Mouse (Mus musculus): ENCODE measurements around the gene Phka2.

DNA sequence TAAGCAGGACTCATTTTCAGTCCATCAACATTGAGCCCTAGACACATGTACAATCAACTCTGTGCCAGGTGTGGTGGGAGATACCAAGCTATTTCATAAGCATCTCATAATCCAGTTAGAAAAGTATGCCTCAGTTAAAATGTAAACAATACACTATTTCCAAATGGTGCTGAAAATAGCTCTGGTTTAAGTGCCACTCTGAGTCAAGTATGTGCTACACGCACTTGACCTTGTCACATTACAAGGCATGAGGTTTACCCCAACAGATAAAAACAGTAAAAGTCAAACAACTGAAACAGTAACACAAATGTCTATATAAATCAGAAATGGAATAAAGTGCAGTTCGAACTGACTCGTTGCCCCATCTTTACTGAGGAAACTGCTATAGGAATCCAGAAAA lies 871 bp upstream of the Phka2 start:
- no peak for TF ChIP-seq CTCF (IDR thresholded peaks at IDR 0.05; ENCODE audit: low read depth, low read length)
- TF ChIP-seq POLR2A (IDR thresholded peaks at IDR 0.05; ENCODE audit: extremely low read depth, insufficient read depth, low read length): no peak
